Mouse (Mus musculus): ENCODE measurements around the gene Tfcp2l1.

GRCm38 (mm10) chr1:118645701-118646100 is 18.0 kb downstream of the Tfcp2l1 start:
- TF ChIP-seq POLR2A (IDR thresholded peaks at IDR 0.05; ENCODE audit: borderline replicate concordance, extremely low read depth, insufficient read depth, insufficient read length, poor library complexity, severe bottlenecking) (no peak), CTCF (IDR thresholded peaks at IDR 0.05; ENCODE audit: borderline replicate concordance, extremely low read depth, insufficient read depth, insufficient read length) (no peak)

All from brain, embryonic 14.5 days (tissue).